Mouse (Mus musculus): ENCODE data around the gene Bin2. TPM values are rescaled to one million over a fixed set of nuclear protein-coding genes. Genes with fewer than 3 reads are reported as not detected.

Bin2 gene
- total RNA-seq, 1 experiment = 12.5 TPM

- peak overlapping the region; percentile 70 for H3K27ac ChIP-seq (ENCODE audit: insufficient read depth, low read depth, low read length, poor library complexity, severe bottlenecking)
- H3K4me1 ChIP-seq (ENCODE audit: control insufficient read depth in 2 of 2, insufficient read depth in 2 of 2, low read length in 2 of 2, poor library complexity in 1 of 2) = peaks cover 10 to 31% of the 10 kb centered on the region in 2 experiments
- in situ Hi-C loops (cut with MboI; ENCODE audit: low sequenced_read_pairs in 2 of 2, unreplicated experiment in 2 of 2) = no loop called here
- H3K36me3 ChIP-seq (ENCODE audit: control insufficient read depth, insufficient read depth, low read length, poor library complexity, severe bottlenecking) = no peaks in the 10 kb centered on the region; the same call in 1 of the 2 replicates
- peak overlapping the region in 1 of 2 experiments; percentile 30; a peak in 1 of 4 replicates for H3K4me3 ChIP-seq (ENCODE audit: insufficient read depth in 1 of 2, low read depth in 1 of 2, low read length in 2 of 2, poor library complexity in 1 of 2, severe bottlenecking in 1 of 2)
- TF ChIP-seq HCFC1 (IDR thresholded peaks at IDR 0.05; ENCODE audit: borderline replicate concordance, insufficient read depth, low read length) = no peak
- no peak for TF ChIP-seq MAFK (IDR thresholded peaks at IDR 0.05; ENCODE audit: insufficient read depth, low read depth, low read length)
- peak overlapping the region; percentile 26; the same call in 1 of the 2 replicates for H3K9ac ChIP-seq (ENCODE audit: insufficient read depth, low read depth, low read length, poor library complexity, severe bottlenecking)
- no peaks in the 10 kb centered on the region for H3K9me3 ChIP-seq (ENCODE audit: control insufficient read depth, insufficient read depth, low read depth, low read length)
- DNase-seq (ENCODE audit: low read depth, low spot score) = no peak
Observed at GRCm38 (mm10) chr15:100673585-100674391, 4.4 kb upstream of the Bin2 start.

- no peak overlapping the region for H3K4me3 ChIP-seq (ENCODE audit: insufficient read depth in 1 of 2, low read depth in 1 of 2, low read length in 2 of 2, poor library complexity in 1 of 2, severe bottlenecking in 1 of 2)
- TF ChIP-seq ZNF384 (IDR thresholded peaks at IDR 0.05; ENCODE audit: low read depth, low read length) (no peak), HCFC1 (IDR thresholded peaks at IDR 0.05; ENCODE audit: borderline replicate concordance, insufficient read depth, low read length) (no peak), MAFK (IDR thresholded peaks at IDR 0.05; ENCODE audit: insufficient read depth, low read depth, low read length) (no peak), CHD2 (IDR thresholded peaks at IDR 0.05; ENCODE audit: low read depth, low read length) (no peak), ZC3H11A (IDR thresholded peaks at IDR 0.05; ENCODE audit: borderline replicate concordance, low read depth, low read length) (no peak)
- no peaks in the 10 kb centered on the region for H3K36me3 ChIP-seq (ENCODE audit: control insufficient read depth, insufficient read depth, low read length, poor library complexity, severe bottlenecking)
- no peak overlapping the region for H3K27ac ChIP-seq (ENCODE audit: insufficient read depth, low read depth, low read length, poor library complexity, severe bottlenecking)
- DNase-seq (ENCODE audit: low read depth, low spot score) = no peak
- no peak overlapping the region for H3K9ac ChIP-seq (ENCODE audit: insufficient read depth, low read depth, low read length, poor library complexity, severe bottlenecking)
- no peaks in the 10 kb centered on the region for H3K9me3 ChIP-seq (ENCODE audit: control insufficient read depth, insufficient read depth, low read depth, low read length)
- H3K4me1 ChIP-seq (ENCODE audit: control insufficient read depth in 2 of 2, insufficient read depth in 2 of 2, low read length in 2 of 2, poor library complexity in 1 of 2) = peaks cover 16 to 36% of the 10 kb centered on the region in 2 experiments
- in situ Hi-C loops (cut with MboI; ENCODE audit: low sequenced_read_pairs in 2 of 2, unreplicated experiment in 2 of 2) = no loop called here
Observed at GRCm38 (mm10) chr15:100670833-100671232, 1.5 kb upstream of the Bin2 start.

- H3K9me3 ChIP-seq (ENCODE audit: control insufficient read depth, insufficient read depth, low read depth, low read length) = no peaks in the 10 kb centered on the region
- H3K36me3 ChIP-seq (ENCODE audit: control insufficient read depth, insufficient read depth, low read length, poor library complexity, severe bottlenecking) = no peaks in the 10 kb centered on the region
- H3K27ac ChIP-seq (ENCODE audit: insufficient read depth, low read depth, low read length, poor library complexity, severe bottlenecking) = no peak overlapping the region
- TF ChIP-seq CHD2 (IDR thresholded peaks at IDR 0.05; ENCODE audit: low read depth, low read length) (no peak), MAFK (IDR thresholded peaks at IDR 0.05; ENCODE audit: insufficient read depth, low read depth, low read length) (no peak), ZC3H11A (IDR thresholded peaks at IDR 0.05; ENCODE audit: borderline replicate concordance, low read depth, low read length) (no peak), ZNF384 (IDR thresholded peaks at IDR 0.05; ENCODE audit: low read depth, low read length) (no peak), HCFC1 (IDR thresholded peaks at IDR 0.05; ENCODE audit: borderline replicate concordance, insufficient read depth, low read length) (no peak)
- no peak overlapping the region for H3K9ac ChIP-seq (ENCODE audit: insufficient read depth, low read depth, low read length, poor library complexity, severe bottlenecking)
- no peak overlapping the region for H3K4me3 ChIP-seq (ENCODE audit: insufficient read depth in 1 of 2, low read depth in 1 of 2, low read length in 2 of 2, poor library complexity in 1 of 2, severe bottlenecking in 1 of 2)
- H3K4me1 ChIP-seq (ENCODE audit: control insufficient read depth in 2 of 2, insufficient read depth in 2 of 2, low read length in 2 of 2, poor library complexity in 1 of 2) = peaks cover 16 to 36% of the 10 kb centered on the region in 2 experiments
- in situ Hi-C loops (cut with MboI; ENCODE audit: low sequenced_read_pairs in 2 of 2, unreplicated experiment in 2 of 2) = no loop called here
- DNase-seq (ENCODE audit: low read depth, low spot score) = no peak
Observed at GRCm38 (mm10) chr15:100670004-100670403, 651 bp upstream of the Bin2 start.

GRCm38 (mm10) chr15:100667871-100668545 lies 1.3 kb downstream of the Bin2 start:
- Histone ChIP-seq H3K4me1 (ENCODE audit: control insufficient read depth in 2 of 2, insufficient read depth in 2 of 2, low read length in 2 of 2, poor library complexity in 1 of 2) (peaks cover 9 to 29% of the 10 kb centered on the region in 2 experiments), H3K36me3 (ENCODE audit: control insufficient read depth, insufficient read depth, low read length, poor library complexity, severe bottlenecking) (no peaks in the 10 kb centered on the region; the same call in 1 of the 2 replicates), H3K9me3 (ENCODE audit: control insufficient read depth, insufficient read depth, low read depth, low read length) (no peaks in the 10 kb centered on the region), H3K4me3 (ENCODE audit: insufficient read depth in 1 of 2, low read depth in 1 of 2, low read length in 2 of 2, poor library complexity in 1 of 2, severe bottlenecking in 1 of 2) (no peak overlapping the region), H3K9ac (ENCODE audit: insufficient read depth, low read depth, low read length, poor library complexity, severe bottlenecking) (no peak overlapping the region), H3K27ac (ENCODE audit: insufficient read depth, low read depth, low read length, poor library complexity, severe bottlenecking) (no peak overlapping the region)
- no peak for DNase-seq (ENCODE audit: low read depth, low spot score)
- TF ChIP-seq ZC3H11A (IDR thresholded peaks at IDR 0.05; ENCODE audit: borderline replicate concordance, low read depth, low read length) (no peak), CHD2 (IDR thresholded peaks at IDR 0.05; ENCODE audit: low read depth, low read length) (no peak), MAFK (IDR thresholded peaks at IDR 0.05; ENCODE audit: insufficient read depth, low read depth, low read length) (no peak), HCFC1 (IDR thresholded peaks at IDR 0.05; ENCODE audit: borderline replicate concordance, insufficient read depth, low read length) (no peak), ZNF384 (IDR thresholded peaks at IDR 0.05; ENCODE audit: low read depth, low read length) (no peak)
- in situ Hi-C loops (cut with MboI; ENCODE audit: low sequenced_read_pairs in 2 of 2, unreplicated experiment in 2 of 2) = no loop called here

All from ES-E14 (cell line).